Mouse (Mus musculus): ENCODE data around the gene Haghl.
"Not testable (repeated sequence)": the region's sequence is repeated elsewhere in the genome, so short reads cannot be mapped to it uniquely, and the experiment has no call there.

The Haghl gene

GRCm38 (mm10) chr17:25818851-25819780 lies 33.6 kb upstream of the Haghl start:
- no peak for DNase-seq (ENCODE audit: low spot score)

- no peak for DNase-seq (ENCODE audit: low spot score)
These were observed 32.2 kb upstream of the Haghl start for GRCm38 (mm10) chr17:25817662-25818061.

DNA sequence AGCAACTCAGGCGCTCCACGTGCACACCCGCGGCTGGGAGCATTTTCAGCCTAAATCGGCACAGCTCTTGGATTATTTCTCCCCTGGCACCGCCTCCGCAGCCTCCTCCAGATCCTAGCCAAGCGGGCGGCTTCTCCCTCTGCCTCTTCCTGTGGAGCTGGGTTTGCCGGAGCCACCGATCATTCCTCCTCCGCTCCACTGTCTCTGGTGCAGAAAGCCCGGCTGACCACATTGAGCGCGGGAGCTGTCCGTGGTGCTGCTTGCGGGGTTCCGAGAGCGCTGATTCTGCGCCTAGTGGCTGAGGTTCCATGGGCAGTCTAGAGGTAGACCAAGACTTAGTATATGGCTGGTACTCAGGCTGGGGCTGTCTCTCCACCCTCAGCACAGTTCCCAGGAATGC lies 28.0 kb upstream of the Haghl start:
- peak; percentile 78 for DNase-seq (ENCODE audit: low spot score)

GRCm38 (mm10) chr17:25810890-25811289 lies 25.4 kb upstream of the Haghl start:
- DNase-seq (ENCODE audit: low spot score) = no peak

GRCm38 (mm10) chr17:25809606-25810340 lies 24.3 kb upstream of the Haghl start:
- no peak for DNase-seq (ENCODE audit: low spot score)

DNA sequence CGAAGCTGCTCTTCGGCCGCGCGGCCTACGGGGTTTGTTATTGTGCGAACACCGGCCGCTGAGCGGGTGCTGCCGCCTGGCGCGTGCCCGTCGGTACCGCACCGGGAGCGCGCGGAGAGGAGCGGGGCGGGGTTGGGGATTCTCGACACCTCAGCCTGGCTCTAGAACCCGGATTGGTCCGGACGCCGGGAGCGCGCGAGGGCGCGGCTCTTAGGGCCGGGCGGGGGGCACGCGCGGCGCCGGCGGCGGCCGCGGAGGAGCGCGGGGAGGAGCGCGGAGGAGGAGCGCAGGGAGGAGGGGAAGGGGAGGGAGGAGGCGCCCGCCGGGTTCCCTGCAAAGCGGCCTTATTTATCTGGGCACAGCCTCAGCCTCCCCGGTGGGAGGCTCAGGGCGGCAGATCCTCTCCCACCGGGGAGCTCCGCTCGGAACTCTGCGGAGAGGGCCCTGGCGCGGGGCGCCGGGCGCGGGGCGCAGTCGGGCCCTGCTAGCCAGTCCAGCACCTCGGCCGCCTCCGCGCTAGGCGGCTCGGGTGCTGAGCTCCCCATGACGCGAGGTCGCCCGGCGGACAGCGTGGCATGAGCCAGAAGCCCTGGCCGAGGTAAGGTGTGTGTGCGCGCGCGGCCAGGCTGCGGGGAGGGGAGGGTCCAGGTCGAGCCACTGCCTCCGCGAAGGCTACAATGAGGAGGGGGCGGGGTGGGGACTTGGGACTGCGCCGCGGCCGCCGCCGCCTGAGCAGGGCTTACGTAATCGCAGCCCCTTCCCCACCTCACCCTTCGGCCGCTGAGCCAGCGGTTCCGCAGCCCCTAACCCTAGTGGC lies 23.5 kb upstream of the Haghl start, which contains the start of gene Fbxl16:
Gene Fbxl16, plus strand, starts transcription at position 297 of the 817 bp plus-strand sequence.
- peak; percentile 70 for DNase-seq (ENCODE audit: low spot score)

- no peak for DNase-seq (ENCODE audit: low spot score)
These were observed 22.6 kb upstream of the Haghl start for GRCm38 (mm10) chr17:25808028-25808427.

DNA sequence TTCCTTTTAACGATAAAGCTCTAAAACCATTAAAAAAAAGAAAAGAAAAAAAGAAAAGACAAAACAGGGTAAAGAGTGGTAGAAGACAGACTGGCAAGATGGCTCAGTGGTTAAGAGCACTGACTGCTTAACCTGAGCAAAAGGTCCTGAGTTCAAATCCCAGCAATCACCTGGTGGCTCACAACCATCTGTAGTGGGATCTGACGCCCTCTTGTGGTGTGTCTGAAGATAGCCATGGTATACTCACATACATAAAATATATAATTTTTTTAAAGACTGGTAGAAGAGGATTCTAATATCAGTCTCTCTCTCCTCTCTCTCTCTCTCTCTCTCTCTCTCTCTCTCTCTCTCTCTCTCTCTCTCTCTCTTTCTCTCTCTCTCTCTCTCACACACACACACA lies 22.0 kb upstream of the Haghl start:
- not testable (repeated sequence) for DNase-seq (ENCODE audit: low spot score)

GRCm38 (mm10) chr17:25806507-25806906 lies 21.0 kb upstream of the Haghl start:
- DNase-seq (ENCODE audit: low spot score) = no peak

DNA sequence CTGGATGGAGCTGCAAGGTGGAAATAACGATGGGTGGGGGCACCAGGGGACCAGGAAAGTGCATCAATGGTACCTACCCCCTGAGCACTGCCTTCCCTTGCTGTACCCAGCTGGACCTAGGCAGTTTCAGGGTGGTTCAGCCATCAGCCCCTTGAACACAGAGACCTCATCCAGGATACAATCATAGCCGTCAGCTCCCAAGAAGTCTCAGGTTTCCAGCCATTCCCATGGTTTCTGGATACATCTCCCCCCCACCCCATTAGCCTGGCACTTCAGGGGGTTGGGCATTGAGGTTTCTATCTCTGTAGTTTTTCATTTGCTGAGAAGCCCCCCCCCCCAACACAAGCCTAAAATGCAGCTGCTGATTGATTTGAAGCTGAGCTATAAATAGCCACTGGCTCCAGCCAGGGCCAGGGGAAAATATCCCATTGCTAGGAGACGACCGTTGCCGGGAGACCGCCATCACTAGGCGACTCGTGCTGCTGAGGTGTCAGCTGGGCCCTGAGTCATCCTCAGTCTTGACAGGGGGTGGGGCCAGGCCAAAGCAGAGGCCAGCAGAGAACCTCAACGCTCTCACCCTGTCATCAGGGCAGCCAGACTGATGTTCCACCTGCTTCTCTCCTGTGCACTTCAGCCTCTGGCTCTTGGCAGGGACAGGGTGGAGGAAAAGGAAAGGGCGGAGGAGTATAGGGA lies 17.5 kb upstream of the Haghl start:
- DNase-seq (ENCODE audit: low spot score) = no peak

- no peak for DNase-seq (ENCODE audit: low spot score)
These were observed 15.6 kb upstream of the Haghl start for GRCm38 (mm10) chr17:25801029-25801428.

DNA sequence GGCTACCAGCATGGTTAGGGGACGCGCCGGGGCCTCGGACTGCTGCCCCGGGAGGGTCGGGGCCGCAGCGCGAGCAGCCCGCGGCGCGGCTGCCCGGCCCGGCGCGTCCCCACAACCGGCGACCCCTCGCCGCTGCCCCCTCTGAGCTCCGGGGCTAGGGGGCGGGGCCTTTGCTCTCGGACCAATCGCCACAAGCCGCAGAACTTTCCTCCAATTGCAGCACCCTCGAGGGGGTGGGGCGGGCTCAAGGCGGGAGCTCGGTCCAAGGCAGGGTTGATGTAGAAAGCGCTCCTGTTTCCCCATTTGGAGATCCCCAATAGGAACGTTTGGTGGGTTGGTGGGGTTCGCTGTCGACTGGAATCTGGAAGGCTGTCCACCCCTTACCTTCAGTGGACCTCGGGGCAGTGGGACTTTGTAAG lies 11.5 kb upstream of the Haghl start, which contains the start of gene Metrn:
Gene Metrn, minus strand, starts transcription at position 186 of the 419 bp plus-strand sequence.
- peak; percentile 89 for DNase-seq (ENCODE audit: low spot score)

DNA sequence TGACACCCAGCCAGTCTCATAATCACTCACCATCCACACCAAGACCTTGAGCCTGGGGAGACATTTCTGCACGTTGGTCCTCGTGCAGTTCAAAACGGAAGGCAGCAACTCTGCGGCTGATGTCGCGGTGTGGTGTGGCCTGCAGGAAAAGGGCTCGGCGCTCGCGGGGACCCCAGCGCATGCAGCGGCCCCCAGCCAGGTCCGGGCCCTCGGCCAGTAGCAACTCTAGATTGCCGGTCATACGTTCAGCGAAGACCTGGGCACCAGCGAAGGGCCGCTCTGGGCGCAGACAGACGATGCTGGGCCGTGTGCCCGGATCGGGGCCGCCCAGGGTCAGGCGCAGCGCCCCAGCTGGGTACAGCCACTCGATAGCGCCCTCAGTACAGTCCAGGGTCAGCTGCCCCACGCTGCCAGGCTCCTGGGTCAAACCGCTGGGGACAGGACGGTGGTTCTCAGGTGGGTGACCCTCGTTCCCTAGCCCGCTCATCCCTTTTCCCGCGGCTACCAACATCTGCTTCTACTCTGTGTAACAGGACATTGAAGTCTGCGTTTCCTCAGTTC lies 10.8 kb upstream of the Haghl start:
- DNase-seq (ENCODE audit: low spot score) = no peak

DNA sequence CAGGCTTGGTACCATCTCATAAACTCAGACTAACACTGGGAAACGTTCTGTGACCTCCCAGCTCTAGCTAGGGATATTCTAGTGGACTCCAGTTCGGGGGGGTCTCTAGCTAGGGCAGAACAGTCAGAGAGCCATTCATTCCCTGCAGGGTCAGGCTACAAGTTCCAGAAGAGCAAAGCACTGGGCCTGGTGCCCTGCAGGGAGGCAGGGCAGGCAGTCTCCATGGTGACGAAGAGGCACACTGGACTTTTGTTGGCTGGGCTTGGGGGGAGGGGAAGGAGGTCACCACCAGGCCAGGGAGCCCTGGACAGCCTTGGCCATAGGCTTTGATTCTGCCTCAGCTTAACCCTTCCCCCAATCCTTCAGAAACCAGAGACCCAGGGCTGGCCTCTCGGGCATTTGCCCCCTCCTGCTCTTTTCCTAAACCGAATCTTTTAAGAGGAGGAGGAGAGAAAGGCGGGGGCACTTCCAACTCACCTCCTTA lies 10.2 kb upstream of the Haghl start, which contains the start of gene AC134908.4:
Gene AC134908.4, minus strand, starts transcription at position 51 of the 484 bp plus-strand sequence.
- DNase-seq (ENCODE audit: low spot score) = no peak

GRCm38 (mm10) chr17:25794998-25795397 lies 9.5 kb upstream of the Haghl start:
- DNase-seq (ENCODE audit: low spot score) = no peak

DNA sequence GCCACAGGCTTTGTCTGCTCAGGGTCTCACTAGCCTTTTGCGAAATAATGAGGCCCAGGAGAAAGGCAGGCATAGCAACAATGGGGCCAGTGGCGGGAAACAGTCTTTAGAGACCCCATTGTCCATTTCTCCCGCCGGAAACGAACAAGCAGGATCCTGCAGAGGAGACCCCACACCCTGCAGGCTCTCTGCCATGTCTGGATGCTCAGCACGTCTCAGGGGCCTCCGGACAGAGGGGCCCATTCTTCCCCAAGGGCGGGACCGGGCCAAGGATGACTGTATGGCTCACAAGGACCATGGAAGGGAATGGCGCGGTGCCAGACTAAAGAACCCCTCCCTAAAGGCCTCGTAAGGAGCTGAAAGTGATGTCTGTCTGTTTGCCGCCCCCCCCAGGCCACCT lies 8.7 kb upstream of the Haghl start:
- DNase-seq (ENCODE audit: low spot score) = no peak

DNA sequence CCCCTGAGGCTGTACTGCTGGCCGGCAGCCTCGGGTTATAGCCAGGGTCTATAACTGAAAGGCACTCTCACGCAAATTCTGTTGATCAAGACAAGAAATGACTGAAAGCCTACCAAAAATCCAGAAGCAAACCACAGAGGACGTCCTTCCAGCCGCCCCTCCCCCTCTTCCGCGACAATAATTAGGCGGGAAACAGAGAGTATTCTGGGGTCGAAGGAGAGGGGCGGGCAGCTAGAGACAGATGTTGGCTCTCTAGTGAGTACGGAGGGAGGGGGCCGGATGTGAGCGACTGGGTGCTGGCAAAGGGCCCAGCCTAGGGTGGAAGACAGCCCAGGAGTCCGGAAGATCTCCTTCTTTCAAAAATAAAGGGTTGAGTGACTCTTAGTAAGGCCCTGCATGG lies 7.1 kb upstream of the Haghl start, which contains the start of gene Fam173a:
Gene Fam173a, minus strand, starts transcription at position 287 of the 400 bp plus-strand sequence.
- DNase-seq (ENCODE audit: low spot score) = peak; percentile 63

DNA sequence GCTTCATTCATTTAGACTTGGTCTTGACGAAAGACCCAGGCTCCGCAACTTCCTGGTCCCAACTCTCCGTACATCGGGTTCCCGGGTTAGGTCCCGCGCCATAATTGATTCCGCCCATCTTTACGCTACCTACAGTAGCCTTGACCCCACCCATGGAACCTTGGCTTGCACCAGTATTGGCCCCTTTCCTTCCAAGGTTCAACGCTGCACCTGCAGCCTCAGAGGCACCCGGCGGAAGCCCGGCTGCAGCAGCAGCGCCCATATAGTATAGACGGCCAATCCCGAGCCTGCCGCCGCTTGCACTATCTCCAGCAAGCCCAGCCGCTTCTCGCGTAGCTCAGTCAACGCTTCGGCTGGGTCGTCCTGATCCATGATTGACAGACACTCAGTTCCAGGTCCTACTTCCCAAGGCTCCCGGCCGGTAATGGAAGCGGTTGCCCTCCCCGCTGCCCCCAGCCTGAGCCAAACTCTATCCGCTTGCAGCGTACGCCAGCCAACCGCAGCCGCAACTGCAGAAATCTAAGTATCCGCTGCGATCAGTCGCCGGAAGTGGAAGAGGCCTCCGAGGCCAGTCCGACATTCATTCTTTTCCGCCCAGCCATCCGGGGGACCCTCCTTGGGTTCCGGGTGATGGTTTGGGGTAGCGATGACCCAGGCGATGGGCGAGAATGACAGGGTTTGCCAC lies 6.5 kb upstream of the Haghl start:
- DNase-seq (ENCODE audit: low spot score) = peak; percentile 82

DNA sequence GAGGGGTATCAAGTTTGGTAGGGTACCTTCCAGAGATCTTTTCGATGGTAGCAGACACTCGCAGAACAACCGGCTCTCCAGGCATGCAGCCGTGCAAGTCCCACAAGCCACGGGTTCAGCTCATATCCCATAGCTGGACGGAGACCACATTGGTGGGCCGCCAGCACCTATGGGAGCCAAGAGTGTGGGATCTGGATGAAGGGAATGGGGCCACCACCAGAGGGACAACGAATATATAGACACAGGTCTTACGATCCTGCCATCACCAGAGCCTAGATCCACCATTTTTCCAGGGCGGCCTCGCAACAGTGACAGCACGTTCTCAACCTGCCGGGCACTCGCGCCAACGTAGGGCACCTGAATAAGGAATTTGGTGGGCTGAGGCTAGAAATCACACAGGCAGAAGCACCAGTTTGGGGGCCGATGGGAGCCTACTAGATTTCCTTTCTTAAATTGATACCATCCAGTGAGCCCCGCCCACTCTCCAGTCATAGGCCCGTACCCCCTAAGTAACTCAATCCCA lies 5.9 kb upstream of the Haghl start:
- DNase-seq (ENCODE audit: low spot score) = no peak
